Mouse (Mus musculus) naive thymus-derived CD4-positive, alpha-beta T cell, adult 5 months (primary cell): ENCODE data around the gene Aprt. TPM values are rescaled to one million over a fixed set of nuclear protein-coding genes. Genes with fewer than 3 reads are reported as not detected.

Experiments
- polyA plus RNA-seq: library from polyadenylated mRNA; unstranded; fragments of 100-300 nt; shearing (Covaris generic); gene quantifications from one replicate; pipeline ENCODE4 v1.2.1, GENCODE M21; 2017

Aprt gene
- polyA plus RNA-seq = 129 TPM

DNA sequence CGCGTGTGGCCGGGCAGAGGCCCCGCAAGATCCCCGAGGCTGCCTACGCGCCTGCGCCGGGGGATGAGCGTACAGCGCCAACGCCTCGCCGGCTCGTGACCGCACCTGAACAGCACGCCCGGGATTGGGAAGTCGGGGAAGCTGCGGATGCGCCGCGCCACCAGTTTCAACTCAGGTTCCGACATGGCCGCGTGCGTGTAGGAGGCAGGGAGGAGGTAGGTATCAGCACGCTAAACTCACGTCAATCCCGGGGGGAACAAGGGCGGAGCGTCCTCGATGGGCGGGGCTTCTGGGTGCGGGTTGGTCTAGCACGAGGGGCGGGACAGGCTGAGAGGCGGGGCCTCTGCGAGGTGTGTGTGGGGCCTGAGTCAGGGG, at the start of gene Aprt:
Gene Aprt, minus strand, starts transcription at position 262 of the 375 bp plus-strand sequence.

DNA sequence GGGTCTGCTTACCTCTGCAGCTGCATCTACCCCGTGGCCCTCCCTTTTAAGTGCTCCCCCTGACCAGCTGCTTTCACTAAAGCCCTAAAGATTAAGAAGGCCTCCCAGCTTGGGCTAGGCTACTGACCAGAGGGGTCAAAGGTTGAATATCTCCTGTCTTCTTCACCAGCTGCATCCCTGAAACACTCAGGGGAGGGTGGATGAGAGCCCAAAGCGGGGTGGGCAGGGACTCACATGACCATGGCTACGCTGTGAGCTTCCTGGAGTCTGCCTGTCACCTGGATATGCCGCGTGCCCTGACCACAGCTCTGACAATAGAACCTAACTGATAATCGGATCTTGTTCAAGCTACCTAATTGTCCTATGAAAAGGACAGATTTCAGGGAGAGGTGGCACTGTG, 46.0 kb upstream of the Aprt start, which contains the start of gene Pabpn1l:
Gene Pabpn1l, minus strand, starts transcription at position 13 of the 400 bp plus-strand sequence.

DNA sequence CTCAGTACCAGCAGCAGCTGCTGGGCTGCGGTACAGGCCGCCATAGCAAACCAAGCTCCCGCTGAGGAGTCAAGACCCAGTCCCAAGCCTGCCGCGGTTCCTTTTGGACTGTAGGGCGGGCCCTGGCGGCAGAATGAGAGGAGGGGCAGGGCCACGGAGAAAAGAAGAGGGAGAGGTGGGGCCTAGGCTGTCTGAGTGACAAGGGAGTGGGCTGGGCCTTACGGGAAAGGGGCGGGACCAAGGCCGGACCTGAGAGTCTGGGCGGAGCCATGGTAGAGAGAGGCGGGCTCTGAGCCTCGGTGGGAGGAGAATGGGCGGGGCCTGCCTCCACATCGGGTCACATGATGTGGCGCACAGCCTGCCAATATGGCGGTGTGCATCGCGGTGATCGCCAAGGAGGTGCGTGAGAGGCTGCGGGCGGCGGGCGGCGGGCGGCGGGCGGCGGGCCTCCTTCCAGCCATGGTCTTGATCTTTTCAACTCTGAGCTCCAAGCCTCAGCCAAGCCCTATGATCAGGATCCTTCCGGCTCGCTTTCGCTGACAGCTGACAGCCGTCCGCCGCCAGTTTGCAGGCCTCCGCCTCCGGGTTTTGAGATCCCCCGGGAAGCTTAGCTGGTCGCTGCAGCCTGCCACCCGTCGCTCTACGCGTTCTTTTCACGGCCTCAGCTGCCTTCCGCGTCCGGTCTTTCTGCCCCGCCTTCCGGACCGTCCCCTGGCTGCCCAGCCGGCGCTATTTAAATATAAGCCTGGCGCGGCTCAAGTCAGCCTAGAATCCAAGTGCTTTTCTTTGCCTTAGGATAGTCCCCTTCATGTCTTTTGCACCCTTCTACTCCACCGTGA, 34.8 kb upstream of the Aprt start, which contains the start of the genes Galns and Trappc2l:
Gene Galns, minus strand, starts transcription at position 169 of the 839 bp plus-strand sequence.
Gene Trappc2l, plus strand, starts transcription at position 346 of the 839 bp plus-strand sequence.

DNA sequence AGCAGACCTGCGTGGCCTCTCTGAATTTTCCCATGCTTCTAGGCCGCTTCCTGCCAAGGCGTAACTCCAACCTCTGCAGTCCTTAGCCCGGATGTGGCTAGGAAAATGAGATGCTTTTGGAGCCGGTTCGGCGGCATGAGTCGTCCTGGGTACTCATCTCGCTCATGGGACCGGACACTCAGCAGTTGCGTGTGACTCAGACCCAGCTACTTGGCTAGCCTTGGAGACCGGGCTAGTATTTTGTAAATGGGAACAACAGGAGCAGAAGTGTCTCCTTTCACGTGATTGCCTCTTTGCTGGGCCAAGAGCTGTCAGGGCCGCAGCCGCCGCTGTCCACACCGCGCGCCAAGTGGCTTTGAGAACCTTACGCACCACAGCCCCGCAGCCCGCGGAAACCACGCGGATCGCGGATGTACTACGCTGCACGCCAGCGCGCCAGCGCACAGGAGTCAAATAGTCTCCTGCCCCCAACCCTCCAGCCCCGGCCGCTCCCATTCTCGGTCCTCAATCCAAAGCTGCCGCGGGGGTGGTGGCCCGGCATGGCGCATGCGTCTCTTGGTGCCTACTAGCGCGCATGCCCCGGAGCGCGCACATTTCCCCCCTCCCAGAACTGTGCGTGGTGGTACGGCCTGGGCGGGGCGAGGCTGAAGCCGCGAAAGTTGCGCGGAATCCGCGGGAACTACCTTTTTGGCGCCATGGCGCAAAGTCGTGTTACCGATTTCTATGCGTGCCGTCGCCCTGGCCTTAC, 9.2 kb downstream of the Aprt start, which contains the start of gene Cdt1:
Gene Cdt1, plus strand, starts transcription at position 655 of the 748 bp plus-strand sequence.

DNA sequence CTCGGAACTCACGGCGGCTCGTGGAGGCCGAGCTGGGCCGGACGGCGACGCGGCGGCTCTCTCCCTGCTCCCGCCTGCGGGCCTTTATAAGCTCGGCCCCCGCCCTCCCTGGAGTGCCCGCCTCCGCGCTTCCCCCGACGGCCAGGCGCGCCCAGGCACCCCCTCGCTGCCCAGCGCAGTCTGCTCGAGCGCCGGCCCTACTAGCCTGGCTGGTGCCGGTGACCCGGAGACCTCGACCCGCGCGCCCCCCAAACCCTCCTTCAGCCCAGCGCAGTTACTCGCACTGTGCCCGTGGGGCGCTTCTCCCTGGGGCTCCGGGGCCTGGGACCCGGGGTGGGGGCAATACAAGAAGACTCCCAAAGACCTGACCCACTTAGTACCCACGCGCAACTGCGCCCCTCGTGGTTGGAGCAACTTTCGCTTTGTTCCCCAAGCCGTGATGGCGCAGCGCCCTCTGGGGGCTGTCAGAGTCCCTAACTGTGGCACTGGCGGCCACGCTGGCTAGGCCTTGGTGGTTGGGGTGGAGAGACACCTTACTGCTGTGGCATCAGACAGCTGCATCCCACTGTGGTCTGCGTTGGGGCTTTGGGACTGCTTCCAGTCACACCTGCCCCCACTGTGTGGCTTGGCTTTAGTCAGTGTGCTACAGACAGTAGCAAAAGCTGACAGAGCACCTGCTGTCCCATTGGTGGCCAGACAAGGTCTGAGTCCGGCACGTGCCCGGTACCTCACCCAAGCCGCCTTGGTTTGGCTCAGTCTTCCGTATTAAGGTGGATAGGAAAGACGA, 25.3 kb downstream of the Aprt start, which contains the start of gene Piezo1:
Gene Piezo1, minus strand, starts transcription at position 65 of the 787 bp plus-strand sequence.

Other genes starting within 250 kb of the Aprt start
- gene Trhr2, start 216.2 kb downstream of the Aprt start, polyA plus RNA-seq = not detected
- gene Zc3h18, start 200.3 kb downstream of the Aprt start, polyA plus RNA-seq = 61.1 TPM
- gene Il17c, start 154.9 kb downstream of the Aprt start, polyA plus RNA-seq = not detected
- 326 TPM for gene Cyba, start 144.0 kb downstream of the Aprt start, polyA plus RNA-seq
- gene Mvd, start 133.5 kb downstream of the Aprt start, polyA plus RNA-seq = 10.9 TPM
- gene Snai3, start 116.2 kb downstream of the Aprt start, polyA plus RNA-seq = 2.1 TPM
- gene Rnf166, start 100.8 kb downstream of the Aprt start, polyA plus RNA-seq = 159 TPM
- 64.6 TPM for gene Ctu2, start 100.8 kb downstream of the Aprt start, polyA plus RNA-seq
- 24.9 TPM for gene Piezo1, start 25.6 kb downstream of the Aprt start, polyA plus RNA-seq
- 84.7 TPM for gene Cdt1, start 8.9 kb downstream of the Aprt start, polyA plus RNA-seq
- gene Galns, start 34.6 kb upstream of the Aprt start, polyA plus RNA-seq = 8.7 TPM
- gene Trappc2l, start 34.7 kb upstream of the Aprt start, polyA plus RNA-seq = 34.3 TPM
- not detected for gene Pabpn1l, start 45.8 kb upstream of the Aprt start, polyA plus RNA-seq
- not detected for gene Cbfa2t3, start 122.2 kb upstream of the Aprt start, polyA plus RNA-seq
- gene Acsf3, start 198.6 kb upstream of the Aprt start, polyA plus RNA-seq = 3.6 TPM